Mouse (Mus musculus): Measurements from ENCODE around the gene Lmcd1. TPM values are rescaled to one million over a fixed set of nuclear protein-coding genes. Genes with fewer than 3 reads are reported as not detected.

Lmcd1 gene
- total and polyA plus RNA-seq, 3 experiments: not detected

- no peak for TF ChIP-seq ZNF384 (IDR thresholded peaks at IDR 0.05; ENCODE audit: low read depth, low read length)
Measured at GRCm38 (mm10) chr6:112302248-112302647, 28.7 kb downstream of the Lmcd1 start (continued).

- no peaks in the 10 kb centered on the region for H3K79me2 ChIP-seq (ENCODE audit: control insufficient read depth, insufficient read depth, low read length, poor library complexity)
- no peaks in the 10 kb centered on the region for H3K4me1 ChIP-seq (ENCODE audit: control insufficient read depth in 1 of 2, insufficient read depth in 2 of 2, low read length in 2 of 2)
- no peak overlapping the region for H3K4me3 ChIP-seq (ENCODE audit: control insufficient read depth in 1 of 2, insufficient read depth in 1 of 2, low read depth in 2 of 2, low read length in 2 of 2)
- no peak for TF ChIP-seq CHD2 (IDR thresholded peaks at IDR 0.05; ENCODE audit: low read length)
- no peak for TF ChIP-seq NRF1 (IDR thresholded peaks at IDR 0.05; ENCODE audit: insufficient read depth, low read depth, low read length, poor library complexity, severe bottlenecking)
- no peak for TF ChIP-seq TBP (IDR thresholded peaks at IDR 0.05; ENCODE audit: low read depth, low read length)
- TF ChIP-seq CHD1 (IDR thresholded peaks at IDR 0.05; ENCODE audit: low read depth, low read length): no peak
- no peak for TF ChIP-seq SIN3A (IDR thresholded peaks at IDR 0.05; ENCODE audit: low read length)
- no peak for TF ChIP-seq ZNF384 (IDR thresholded peaks at IDR 0.05; ENCODE audit: low read depth, low read length)
- TF ChIP-seq ZMIZ1 (IDR thresholded peaks at IDR 0.05; ENCODE audit: low read depth, low read length): no peak
- TF ChIP-seq MAX (IDR thresholded peaks at IDR 0.05; ENCODE audit: low read length): no peak
- no peak for TF ChIP-seq MXI1 (IDR thresholded peaks at IDR 0.05; ENCODE audit: low read depth, low read length)
- TF ChIP-seq POLR2A (IDR thresholded peaks at IDR 0.05; ENCODE audit: control insufficient read depth in 1 of 2, insufficient read depth in 1 of 2, low read depth in 1 of 2, low read length in 2 of 2, poor library complexity in 1 of 2): no peak
- TF ChIP-seq POLR2AphosphoS2 (IDR thresholded peaks at IDR 0.05; ENCODE audit: low read length): no peak
- TF ChIP-seq KAT2A (conservative IDR thresholded peaks at IDR 0.05; ENCODE audit: low read depth, low read length): no peak
- TF ChIP-seq MYC (IDR thresholded peaks at IDR 0.05; ENCODE audit: low read depth, low read length): no peak
- no peak for DNase-seq (ENCODE audit: low read depth, low spot score)
- no peaks in the 10 kb centered on the region for H3K27me3 ChIP-seq (ENCODE audit: control insufficient read depth in 1 of 2, insufficient read depth in 2 of 2, low read length in 2 of 2)
- no peaks in the 10 kb centered on the region for H3K36me3 ChIP-seq (ENCODE audit: control insufficient read depth in 1 of 2, insufficient read depth in 2 of 2, low read length in 2 of 2)
- H3K9ac ChIP-seq (ENCODE audit: control insufficient read depth, low read depth, low read length, poor library complexity, severe bottlenecking): no peak overlapping the region
- no peaks in the 10 kb centered on the region for H3K9me3 ChIP-seq (replicated peaks; ENCODE audit: insufficient read depth, low read length)
- no peak overlapping the region for H3K27ac ChIP-seq (ENCODE audit: control insufficient read depth, low read depth, low read length)
Measured at GRCm38 (mm10) chr6:112302814-112303383, 29.3 kb downstream of the Lmcd1 start.

- H3K36me3 ChIP-seq (ENCODE audit: control insufficient read depth in 1 of 2, insufficient read depth in 2 of 2, low read length in 2 of 2): no peaks in the 10 kb centered on the region
- H3K9me3 ChIP-seq (replicated peaks; ENCODE audit: insufficient read depth, low read length): no peaks in the 10 kb centered on the region
- no peak overlapping the region for H3K9ac ChIP-seq (ENCODE audit: control insufficient read depth, low read depth, low read length, poor library complexity, severe bottlenecking)
- no peaks in the 10 kb centered on the region for H3K4me1 ChIP-seq (ENCODE audit: control insufficient read depth in 1 of 2, insufficient read depth in 2 of 2, low read length in 2 of 2)
- no peak overlapping the region for H3K27ac ChIP-seq (ENCODE audit: control insufficient read depth, low read depth, low read length)
- no peak overlapping the region for H3K4me3 ChIP-seq (ENCODE audit: control insufficient read depth in 1 of 2, insufficient read depth in 1 of 2, low read depth in 2 of 2, low read length in 2 of 2)
- no peaks in the 10 kb centered on the region for H3K27me3 ChIP-seq (ENCODE audit: control insufficient read depth in 1 of 2, insufficient read depth in 2 of 2, low read length in 2 of 2)
- DNase-seq (ENCODE audit: low read depth, low spot score): no peak
- no peaks in the 10 kb centered on the region for H3K79me2 ChIP-seq (ENCODE audit: control insufficient read depth, insufficient read depth, low read length, poor library complexity)
- TF ChIP-seq TBP (IDR thresholded peaks at IDR 0.05; ENCODE audit: low read depth, low read length) (no peak), SMC3 (IDR thresholded peaks at IDR 0.05; ENCODE audit: low read depth, low read length) (no peak), GATA1 (IDR thresholded peaks at IDR 0.05; ENCODE audit: low read depth, low read length) (no peak), TAL1 (IDR thresholded peaks at IDR 0.05; ENCODE audit: low read length) (no peak), MAX (IDR thresholded peaks at IDR 0.05; ENCODE audit: low read length) (no peak), ZMIZ1 (IDR thresholded peaks at IDR 0.05; ENCODE audit: low read depth, low read length) (no peak), POLR2AphosphoS2 (IDR thresholded peaks at IDR 0.05; ENCODE audit: low read length) (no peak), KAT2A (conservative IDR thresholded peaks at IDR 0.05; ENCODE audit: low read depth, low read length) (no peak), E2F4 (IDR thresholded peaks at IDR 0.05; ENCODE audit: borderline replicate concordance, low read depth, low read length) (no peak), ELF1 (IDR thresholded peaks at IDR 0.05; ENCODE audit: low read depth, low read length) (no peak), RAD21 (IDR thresholded peaks at IDR 0.05; ENCODE audit: low read depth, low read length) (no peak), UBTF (IDR thresholded peaks at IDR 0.05; ENCODE audit: borderline replicate concordance, insufficient read depth, low read depth, low read length) (no peak), NELFE (IDR thresholded peaks at IDR 0.05; ENCODE audit: low read depth, low read length) (no peak), NRF1 (IDR thresholded peaks at IDR 0.05; ENCODE audit: insufficient read depth, low read depth, low read length, poor library complexity, severe bottlenecking) (no peak), JUND (IDR thresholded peaks at IDR 0.05; ENCODE audit: low read depth, low read length) (no peak), MEF2A (IDR thresholded peaks at IDR 0.05; ENCODE audit: extremely low read depth, insufficient replicate concordance, low read depth, low read length, poor library complexity, severe bottlenecking) (no peak), CHD1 (IDR thresholded peaks at IDR 0.05; ENCODE audit: low read depth, low read length) (no peak), USF1 (IDR thresholded peaks at IDR 0.05; ENCODE audit: low read depth, low read length) (no peak), GABPA (IDR thresholded peaks at IDR 0.05; ENCODE audit: low read depth, low read length) (no peak), ZKSCAN1 (IDR thresholded peaks at IDR 0.05; ENCODE audit: low read depth, low read length) (no peak)
Measured at GRCm38 (mm10) chr6:112304751-112305150, 31.2 kb downstream of the Lmcd1 start.

Measured in MEL (cell line).